28 mouse cellular contexts compared by ENCODE assay signal in genomic region chr14:79409278-79409830, GRCm38 (mm10). TPM values are rescaled to one million over a fixed set of nuclear protein-coding genes. Genes with fewer than 3 reads are reported as not detected.
DNase-seq lines count a peak whose midpoint lies in the region; ATAC-seq lines count a peak whose summit lies in the region.
"Had no signal": no experiment of that assay in that cellular context is flagged by ENCODE, and none has a peak within 500 bp of the region (broad histone marks: within the 10 kb centered on the region; RNA-seq: fewer than 3 reads in every experiment).

No protein-coding gene starts in this region.

- ATAC-seq in midbrain, embryonic 11.5 days (ENCODE audit: low FRiP score), result no peak
- ATAC-seq in midbrain, embryonic 16.5 days, result no peak
- ATAC-seq in stomach, embryonic 16.5 days (ENCODE audit: insufficient read depth, low FRiP score), result peak; percentile 61; the same call in 1 of the 2 replicates
- ATAC-seq: activated CD4-positive, CD25-positive, alpha-beta regulatory T cell, adult 4 months; CD4-positive, CD25-positive, alpha-beta regulatory T cell, adult 4 months; forebrain, embryonic 13.5 days; forebrain, embryonic 15.5 days; Patski had no signal

- WGBS in midbrain, embryonic 11.5 days, result 91% methylated on average over 6 of the region's 6 CpGs
- 94% methylated on average over 6 of the region's 6 CpGs for WGBS in midbrain, embryonic 16.5 days
- WGBS in stomach, embryonic 16.5 days, result 77% methylated on average over 6 of the region's 6 CpGs

- no peak overlapping the region for H3K4me3 ChIP-seq in midbrain, embryonic 11.5 days (ENCODE audit: low read depth, low read length)
- H3K4me3 ChIP-seq in midbrain, embryonic 16.5 days (ENCODE audit: low read depth, low read length), result no peak overlapping the region
- H3K4me3 ChIP-seq in stomach, embryonic 16.5 days (replicated peaks; ENCODE audit: low read length), result no peak overlapping the region
- H3K4me3 ChIP-seq: embryonic facial prominence, embryonic 13.5 days; embryonic facial prominence, embryonic 15.5 days; erythroblast, embryonic 14.5 days; forebrain, embryonic 13.5 days; forebrain, embryonic 15.5 days had no signal

- no peaks in the 10 kb centered on the region for H3K36me3 ChIP-seq in midbrain, embryonic 11.5 days (ENCODE audit: control insufficient read depth, insufficient read depth, low read length)
- 0 out of 2 replicates have a peak, but pooled peaks cover 7% of the 10 kb centered on the region for H3K36me3 ChIP-seq in midbrain, embryonic 16.5 days (ENCODE audit: control insufficient read depth, insufficient read depth, low read length)
- no peaks in the 10 kb centered on the region for H3K36me3 ChIP-seq in stomach, embryonic 16.5 days (ENCODE audit: control insufficient read depth, insufficient read depth, low read length)

- peak; percentile 83 for DNase-seq in heart, adult 11 months
- DNase-seq in heart, postnatal 25 days (ENCODE audit: low spot score), result no peak
- DNase-seq in midbrain, embryonic 11.5 days (ENCODE audit: low spot score, missing footprints), result peak; percentile 62
- no peak for DNase-seq in gastrocnemius, adult 18-20 months (ENCODE audit: low spot score)
- no peak for DNase-seq in left cerebral cortex, postnatal 10 days (ENCODE audit: extremely low spot score in 1 of 2, low spot score in 2 of 2)
- DNase-seq: adrenal gland, adult 2 months; adrenal gland, postnatal 10 days; adrenal gland, postnatal 25 days; B cell, adult 2 months; cerebellum, adult 11 months; cerebellum, adult 18-20 months; cerebellum, adult 8-10 months; cerebellum, adult 9-11 months; cerebellum, postnatal 14 days; cerebellum, postnatal 36 days; embryo, embryonic 11 days had no signal

- H3K9ac ChIP-seq in midbrain, embryonic 11.5 days (ENCODE audit: low read length), result no peak overlapping the region
- no peak overlapping the region for H3K9ac ChIP-seq in midbrain, embryonic 16.5 days (ENCODE audit: low read depth, low read length)
- no peak overlapping the region for H3K9ac ChIP-seq in stomach, embryonic 16.5 days (ENCODE audit: low read length)
- H3K9ac ChIP-seq: embryonic facial prominence, embryonic 13.5 days; embryonic facial prominence, embryonic 15.5 days; forebrain, embryonic 13.5 days; forebrain, embryonic 15.5 days had no signal

- intact Hi-C loops in heart, postnatal 25 days (cut with DNase I), result no loop called here
- intact Hi-C loops in left cerebral cortex, postnatal 10 days (cut with DNase I), result no loop called here

- H3K4me2 ChIP-seq in midbrain, embryonic 11.5 days, result no peak overlapping the region
- no peak overlapping the region for H3K4me2 ChIP-seq in midbrain, embryonic 16.5 days (ENCODE audit: low read length)
- no peak overlapping the region for H3K4me2 ChIP-seq in stomach, embryonic 16.5 days (ENCODE audit: low read depth, low read length)
- H3K4me2 ChIP-seq: embryonic facial prominence, embryonic 13.5 days; embryonic facial prominence, embryonic 15.5 days; forebrain, embryonic 13.5 days; forebrain, embryonic 15.5 days had no signal

- no peaks in the 10 kb centered on the region for H3K4me1 ChIP-seq in midbrain, embryonic 11.5 days (ENCODE audit: control insufficient read depth, insufficient read depth, low read length)
- no peaks in the 10 kb centered on the region for H3K4me1 ChIP-seq in midbrain, embryonic 16.5 days (ENCODE audit: control insufficient read depth, insufficient read depth, low read length)
- no peaks in the 10 kb centered on the region for H3K4me1 ChIP-seq in stomach, embryonic 16.5 days (ENCODE audit: control insufficient read depth, insufficient read depth, low read length)
- H3K4me1 ChIP-seq: embryonic facial prominence, embryonic 13.5 days; embryonic facial prominence, embryonic 15.5 days; forebrain, embryonic 13.5 days; forebrain, embryonic 15.5 days had no signal

- no peak overlapping the region for H3K27ac ChIP-seq in midbrain, embryonic 11.5 days (ENCODE audit: low read depth, low read length)
- H3K27ac ChIP-seq in midbrain, embryonic 16.5 days (ENCODE audit: low read length), result no peak overlapping the region
- 0 out of 2 replicates have a peak overlapping the region, but pooled peaks have one; percentile 69 for H3K27ac ChIP-seq in stomach, embryonic 16.5 days (ENCODE audit: low read length)
- H3K27ac ChIP-seq: embryonic facial prominence, embryonic 13.5 days; embryonic facial prominence, embryonic 15.5 days; forebrain, embryonic 13.5 days; forebrain, embryonic 15.5 days had no signal

- H3K27me3 ChIP-seq in midbrain, embryonic 11.5 days (ENCODE audit: control insufficient read depth, insufficient read depth, low read length), result no peaks in the 10 kb centered on the region
- no peaks in the 10 kb centered on the region for H3K27me3 ChIP-seq in midbrain, embryonic 16.5 days (ENCODE audit: control insufficient read depth, insufficient read depth, low read depth, low read length)
- no peaks in the 10 kb centered on the region for H3K27me3 ChIP-seq in stomach, embryonic 16.5 days (ENCODE audit: control insufficient read depth, insufficient read depth, low read length)
- H3K27me3 ChIP-seq: CH12.LX; embryonic facial prominence, embryonic 13.5 days; embryonic facial prominence, embryonic 15.5 days; forebrain, embryonic 13.5 days; forebrain, embryonic 15.5 days; Patski had no signal

- no peaks in the 10 kb centered on the region for H3K9me3 ChIP-seq in midbrain, embryonic 11.5 days (ENCODE audit: control insufficient read depth, low read length)
- no peaks in the 10 kb centered on the region for H3K9me3 ChIP-seq in midbrain, embryonic 16.5 days (replicated peaks; ENCODE audit: control insufficient read depth, low read length, poor library complexity, severe bottlenecking)
- H3K9me3 ChIP-seq in stomach, embryonic 16.5 days (replicated peaks; ENCODE audit: control insufficient read depth, low read length), result no peaks in the 10 kb centered on the region
- H3K9me3 ChIP-seq: embryonic facial prominence, embryonic 13.5 days; embryonic facial prominence, embryonic 15.5 days; forebrain, embryonic 13.5 days; forebrain, embryonic 15.5 days; G1E had no signal

RNA-seq across cellular contexts. Expression of gene Mtrf1, which starts 11.8 kb away (rescaled TPM):
- total RNA-seq in heart, postnatal 25 days (2021), result 1 to 10 TPM; 6.4 to 7.3 TPM
- 10.2 and 10.5 TPM in 2 replicates for polyA plus RNA-seq in midbrain, embryonic 11.5 days (2014; fragmentation: Nextera tagmentation; extraction: Ambion mirVana)
- 10.7 and 11.6 TPM in 2 replicates for polyA plus RNA-seq in midbrain, embryonic 16.5 days (2015; fragmentation: Nextera tagmentation; extraction: Ambion mirVana)
- 9.8 and 10.4 TPM in 2 replicates for polyA plus RNA-seq in stomach, embryonic 16.5 days (2015; fragmentation: Nextera tagmentation; extraction: Ambion mirVana)
- total RNA-seq in gastrocnemius, adult 18-20 months (2021), result 10 to 100 TPM in 1 of 2 experiments, 1 to 10 TPM in 1; 9.8 to 11.0 TPM
- 1 to 10 TPM; 5.0 to 6.1 TPM for total RNA-seq in left cerebral cortex, postnatal 10 days (2021)
- polyA plus RNA-seq: erythroblast, embryonic 14.5 days had no signal

RNA-seq across cellular contexts. Expression of gene Kbtbd7, which starts 17.0 kb away (rescaled TPM):
- 10 to 100 TPM; 10.3 to 12.0 TPM for total RNA-seq in heart, postnatal 25 days (2021)
- polyA plus RNA-seq in midbrain, embryonic 11.5 days (2014; fragmentation: Nextera tagmentation; extraction: Ambion mirVana), result 18.4 and 20.2 TPM in 2 replicates
- 22.8 and 23.7 TPM in 2 replicates for polyA plus RNA-seq in midbrain, embryonic 16.5 days (2015; fragmentation: Nextera tagmentation; extraction: Ambion mirVana)
- polyA plus RNA-seq in stomach, embryonic 16.5 days (2015; fragmentation: Nextera tagmentation; extraction: Ambion mirVana), result 8.9 and 10.1 TPM in 2 replicates
- 1 to 10 TPM; 5.5 to 6.4 TPM for total RNA-seq in gastrocnemius, adult 18-20 months (2021)
- total RNA-seq in left cerebral cortex, postnatal 10 days (2021), result 10 to 100 TPM; 39.9 to 40.5 TPM

RNA-seq across cellular contexts. Expression of gene Naa16, which starts 18.8 kb away (rescaled TPM):
- 10 to 100 TPM in 1 of 2 experiments, 1 to 10 TPM in 1; 10.0 to 10.6 TPM for total RNA-seq in heart, postnatal 25 days (2021)
- polyA plus RNA-seq in midbrain, embryonic 11.5 days (2014; fragmentation: Nextera tagmentation; extraction: Ambion mirVana), result 38.3 and 41.8 TPM in 2 replicates
- polyA plus RNA-seq in midbrain, embryonic 16.5 days (2015; fragmentation: Nextera tagmentation; extraction: Ambion mirVana), result 17.1 and 21.1 TPM in 2 replicates
- polyA plus RNA-seq in stomach, embryonic 16.5 days (2015; fragmentation: Nextera tagmentation; extraction: Ambion mirVana), result 29.6 and 39.0 TPM in 2 replicates
- total RNA-seq in gastrocnemius, adult 18-20 months (2021), result 10 to 100 TPM; 21.7 to 25.2 TPM
- total RNA-seq in left cerebral cortex, postnatal 10 days (2021), result 10 to 100 TPM; 10.7 to 11.2 TPM

RNA-seq across cellular contexts. Expression of gene Kbtbd6, which starts 42.3 kb away (rescaled TPM):
- total RNA-seq in heart, postnatal 25 days (2021), result under 1 TPM; 0.17 to 0.29 TPM
- 4.6 and 5.1 TPM in 2 replicates for polyA plus RNA-seq in midbrain, embryonic 11.5 days (2014; fragmentation: Nextera tagmentation; extraction: Ambion mirVana)
- 1.5 TPM in 2 replicates for polyA plus RNA-seq in midbrain, embryonic 16.5 days (2015; fragmentation: Nextera tagmentation; extraction: Ambion mirVana)
- 1.4 and 1.8 TPM in 2 replicates for polyA plus RNA-seq in stomach, embryonic 16.5 days (2015; fragmentation: Nextera tagmentation; extraction: Ambion mirVana)
- total RNA-seq in gastrocnemius, adult 18-20 months (2021), result under 1 TPM in 1 of 2 experiments, not detected in 1; 0.14 TPM
- total RNA-seq in left cerebral cortex, postnatal 10 days (2021), result 1 to 10 TPM; 1.5 to 1.7 TPM
- polyA plus RNA-seq: CD4-positive, CD25-positive, alpha-beta regulatory T cell, adult 4 months had no signal

Comparison
In these comparisons a context has a peak if more than half of its experiments do, and no peak if none do; other contexts are left out.
1. DNase-seq: peak in heart, adult 11 months (single experiment) and midbrain, embryonic 11.5 days (single experiment); none in heart, postnatal 25 days (single experiment), gastrocnemius, adult 18-20 months (single experiment) and left cerebral cortex, postnatal 10 days (0 of 2).